Mouse (Mus musculus) B cell, adult (primary cell): Measurements from ENCODE around the gene 1700069L16Rik. TPM values are rescaled to one million over a fixed set of nuclear protein-coding genes. Genes with fewer than 3 reads are reported as not detected.

ENCODE experiments used
- total RNA-seq: library from RNA; stranded (reverse); gene quantifications from 4 replicates; pipeline ENCODE4 v1.2.4, GENCODE M21; 2023; ENCODE audit not compliant: inconsistent age

The 1700069L16Rik gene
- not detected in 4 replicates for total RNA-seq

DNA sequence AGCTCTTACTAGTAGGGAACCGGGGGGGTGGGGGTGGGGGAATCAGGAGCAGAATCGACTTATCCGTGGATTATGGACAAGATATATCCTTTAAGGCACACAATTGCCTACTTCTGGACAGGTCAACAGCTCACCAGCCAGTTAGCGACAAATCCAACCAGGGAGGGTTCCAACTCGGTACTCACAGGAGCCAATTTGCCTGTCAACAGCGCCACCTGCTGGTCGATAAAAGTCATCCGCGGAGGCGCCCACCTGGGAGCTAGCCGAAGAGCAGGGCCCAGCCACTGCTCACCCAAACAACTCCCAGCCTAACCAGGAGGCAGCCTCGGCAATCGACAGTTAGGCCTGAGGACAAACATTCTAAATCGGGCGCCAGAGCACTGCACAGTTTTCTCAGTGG, at the start of gene 1700069L16Rik:
TSS of gene 1700069L16Rik (minus strand) at position 327 of the 400 bp plus-strand sequence.

DNA sequence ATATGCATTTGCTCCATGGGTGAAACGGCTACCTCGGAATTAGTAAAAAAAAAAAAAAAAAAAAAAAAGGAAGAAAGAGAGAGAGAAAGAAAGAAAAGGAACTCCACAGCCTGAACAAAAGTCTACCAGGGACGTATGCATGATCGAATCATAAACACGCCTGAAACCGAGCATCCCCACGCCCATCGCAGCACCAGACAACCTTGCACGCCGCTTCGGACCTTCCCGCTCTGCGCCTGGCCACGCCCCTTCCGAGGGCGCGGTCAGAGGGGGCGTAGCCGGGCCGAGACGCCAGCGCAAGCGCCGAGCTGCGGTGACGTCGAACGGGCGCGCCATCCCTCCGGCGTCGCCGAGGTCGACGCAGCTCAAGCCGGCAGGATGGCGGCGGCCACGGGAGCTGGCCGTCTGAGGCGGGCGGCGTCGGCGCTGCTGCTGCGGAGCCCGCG, 47.9 kb upstream of the 1700069L16Rik start, which contains the start of the genes Sart3 and Iscu:
TSS of gene Sart3 (minus strand) at position 61 of the 446 bp plus-strand sequence.
TSS of gene Iscu (plus strand) at position 299 of the 446 bp plus-strand sequence.

DNA sequence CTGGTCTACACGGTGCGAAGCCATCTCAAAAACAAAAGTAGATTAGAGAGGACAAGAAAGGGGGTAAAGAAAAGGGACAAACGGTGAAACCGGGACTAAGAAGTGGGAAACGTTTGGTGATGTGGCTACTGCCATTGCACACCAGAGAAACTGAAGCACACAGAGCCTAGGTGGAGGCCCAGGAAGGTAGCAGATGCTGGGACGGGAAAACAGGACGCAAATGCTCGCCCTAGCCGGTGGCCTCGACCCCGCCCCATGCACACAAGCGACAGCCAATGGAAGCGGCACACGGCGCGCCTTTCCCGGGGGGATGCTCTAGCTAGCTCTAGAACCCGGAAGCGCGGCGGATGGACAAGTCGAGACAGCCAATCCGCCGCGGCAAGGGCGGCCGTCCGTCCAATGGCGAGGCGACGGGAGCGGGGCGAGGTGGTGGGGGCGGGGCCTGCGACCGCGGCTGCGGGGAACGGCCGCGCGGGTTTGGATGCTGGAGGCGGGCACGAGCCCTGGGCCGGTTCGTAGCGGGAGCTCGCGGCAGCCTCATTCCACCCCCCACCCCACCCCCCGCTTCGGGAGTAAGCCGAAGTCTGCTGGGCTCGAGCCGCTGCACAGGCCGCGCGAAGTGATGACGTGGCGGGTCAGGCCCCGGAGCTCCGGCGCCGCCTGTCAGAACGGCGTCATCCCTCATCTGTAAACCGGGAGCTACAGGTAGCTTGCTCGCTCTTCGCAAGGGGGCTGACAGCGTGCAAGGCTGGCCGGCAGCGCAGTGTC, 11.0 kb upstream of the 1700069L16Rik start, which contains the start of gene Ficd:
TSS of gene Ficd (plus strand) at position 459 of the 768 bp plus-strand sequence.

DNA sequence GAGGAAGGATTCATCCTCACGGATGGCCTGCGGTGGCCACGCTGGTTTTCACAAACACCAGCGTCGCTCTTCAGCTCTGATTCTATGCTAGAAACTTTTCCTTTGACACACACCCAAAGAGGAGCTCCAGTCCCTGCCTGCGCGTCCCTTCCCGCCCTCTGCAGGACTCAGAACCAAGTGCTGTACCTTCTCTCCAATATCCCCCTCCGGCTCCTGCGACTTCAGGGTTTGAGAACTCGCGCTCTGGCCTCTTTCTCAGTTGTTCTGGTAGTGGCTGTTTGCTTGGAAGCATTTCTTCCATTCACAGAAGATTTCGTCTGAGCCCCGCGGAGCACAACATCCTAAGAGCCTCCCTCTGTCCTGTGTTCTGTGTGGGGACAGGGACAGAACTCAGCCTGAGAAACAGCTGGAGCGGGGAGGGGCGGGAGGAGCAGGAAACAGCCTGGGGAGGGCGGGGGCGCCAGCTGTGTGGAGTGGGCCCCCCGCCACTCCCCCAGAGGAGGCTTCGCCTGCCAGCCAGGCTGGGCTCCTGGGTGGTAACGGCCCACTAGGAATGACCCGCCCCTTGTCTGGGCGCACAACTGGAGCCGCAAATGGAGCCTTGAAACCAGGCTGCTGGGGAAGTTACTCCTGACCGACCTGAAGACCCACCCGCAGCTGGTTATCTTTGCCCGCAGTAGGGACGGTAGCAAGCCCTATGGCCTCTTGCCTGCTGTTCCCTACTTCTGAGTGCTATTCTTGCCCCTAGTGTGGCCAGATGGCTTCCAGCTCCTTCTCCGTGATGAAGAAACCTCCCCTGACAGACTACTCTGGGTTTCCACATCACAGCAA, 74.3 kb downstream of the 1700069L16Rik start, which contains the start of gene Cmklr1:
TSS of gene Cmklr1 (minus strand) at position 392 of the 831 bp plus-strand sequence.

Other genes starting within 250 kb of the 1700069L16Rik start
- 0.15 to 0.18 TPM in 2 of 4 replicates, not detected in the others for gene Wscd2, start 234.4 kb downstream of the 1700069L16Rik start, total RNA-seq
- gene Cmklr1, start 74.3 kb downstream of the 1700069L16Rik start, total RNA-seq = 0.22 to 0.90 TPM (median 0.54 TPM) in 3 of 4 replicates, not detected in the other
- gene Ficd, start 11.0 kb upstream of the 1700069L16Rik start, total RNA-seq = 5.4 to 6.0 TPM (median 5.7 TPM) in 4 replicates
- gene Sart3, start 47.7 kb upstream of the 1700069L16Rik start, total RNA-seq = 62.9 to 74.1 TPM (median 71.2 TPM) in 4 replicates
- 64.8 to 68.4 TPM (median 67.7 TPM) in 4 replicates for gene Iscu, start 48.0 kb upstream of the 1700069L16Rik start, total RNA-seq
- not detected in 4 replicates for gene Tmem119, start 75.7 kb upstream of the 1700069L16Rik start, total RNA-seq
- 48.5 to 50.7 TPM (median 49.1 TPM) in 4 replicates for gene Selplg, start 107.9 kb upstream of the 1700069L16Rik start, total RNA-seq
- gene Coro1c, start 184.0 kb upstream of the 1700069L16Rik start, total RNA-seq = 47.1 to 73.5 TPM (median 58.3 TPM) in 4 replicates